Mouse (Mus musculus) liver, postnatal 0 days (tissue): Measurements from ENCODE around the gene Npffr2.

Source experiments
- CTCF ChIP-seq: sonication (generic); IDR thresholded peaks from 2 replicates; pipeline ENCODE4 v1.5.1; 2016; ENCODE audit warnings: antibody characterized with exemption, low read depth
- EP300 ChIP-seq: IDR thresholded peaks from 2 replicates; pipeline ENCODE4 v1.6.1; 2016; ENCODE audit warnings: antibody characterized with exemption, low read depth, mild to moderate bottlenecking

GRCm38 (mm10) chr5:89611322-89612015 is 84.2 kb downstream of the Npffr2 start:
- TF ChIP-seq CTCF: no peak
- no peak for TF ChIP-seq EP300
